Mouse (Mus musculus): Measurements from ENCODE around the gene Ggt5. TPM values are rescaled to one million over a fixed set of nuclear protein-coding genes. Genes with fewer than 3 reads are reported as not detected.
"Not testable (repeated sequence)": the region's sequence is repeated elsewhere in the genome, so short reads cannot be mapped to it uniquely, and the experiment has no call there.

Ggt5 gene
- total RNA-seq, 1 experiment = 0.36 TPM

- no peak for TF ChIP-seq ZNF384 (IDR thresholded peaks at IDR 0.05; ENCODE audit: low read depth, low read length)
- TF ChIP-seq HCFC1 (IDR thresholded peaks at IDR 0.05; ENCODE audit: borderline replicate concordance, insufficient read depth, low read length) = no peak
- no peak for TF ChIP-seq ZC3H11A (IDR thresholded peaks at IDR 0.05; ENCODE audit: borderline replicate concordance, low read depth, low read length)
- TF ChIP-seq CHD2 (IDR thresholded peaks at IDR 0.05; ENCODE audit: low read depth, low read length) = no peak
- no peak for TF ChIP-seq MAFK (IDR thresholded peaks at IDR 0.05; ENCODE audit: insufficient read depth, low read depth, low read length)
- no peak overlapping the region for H3K9ac ChIP-seq (ENCODE audit: insufficient read depth, low read depth, low read length, poor library complexity, severe bottlenecking)
- no peak overlapping the region for H3K27ac ChIP-seq (ENCODE audit: insufficient read depth, low read depth, low read length, poor library complexity, severe bottlenecking)
- no peaks in the 10 kb centered on the region for H3K9me3 ChIP-seq (ENCODE audit: control insufficient read depth, insufficient read depth, low read depth, low read length)
- in situ Hi-C loops (cut with MboI; ENCODE audit: low sequenced_read_pairs in 2 of 2, unreplicated experiment in 2 of 2) = no loop called here
- no peaks in the 10 kb centered on the region for H3K36me3 ChIP-seq (ENCODE audit: control insufficient read depth, insufficient read depth, low read length, poor library complexity, severe bottlenecking)
- peaks cover 12 to 28% of the 10 kb centered on the region in 2 experiments; a peak in 3 of 4 replicates for H3K4me1 ChIP-seq (ENCODE audit: control insufficient read depth in 2 of 2, insufficient read depth in 2 of 2, low read length in 2 of 2, poor library complexity in 1 of 2)
- no peak overlapping the region for H3K4me3 ChIP-seq (ENCODE audit: insufficient read depth in 1 of 2, low read depth in 1 of 2, low read length in 2 of 2, poor library complexity in 1 of 2, severe bottlenecking in 1 of 2)
- no peak for DNase-seq (ENCODE audit: low read depth, low spot score)
Observed at GRCm38 (mm10) chr10:75564687-75565265, 24.4 kb upstream of the Ggt5 start.

DNA sequence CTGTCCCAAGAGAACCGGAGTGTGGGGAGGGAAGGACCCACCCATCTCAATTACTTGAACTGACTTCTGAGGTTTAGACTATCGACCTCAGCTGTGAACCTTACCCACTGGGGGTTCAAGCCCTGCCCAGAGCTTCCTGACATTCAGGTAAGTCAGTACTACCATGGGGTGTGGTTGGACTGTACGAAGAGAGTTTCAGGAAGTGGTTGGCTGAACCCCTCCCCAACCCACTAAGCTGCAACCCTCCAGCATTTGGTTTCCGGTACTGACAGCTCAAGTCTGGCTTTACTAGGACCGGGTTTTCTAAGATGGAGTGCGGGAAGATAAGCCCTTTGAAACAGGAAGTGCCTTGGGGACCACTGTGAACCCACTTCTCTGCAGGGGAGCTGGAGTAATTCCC is 23.7 kb upstream of the Ggt5 start:
- no peak for DNase-seq (ENCODE audit: low read depth, low spot score)
- H3K9ac ChIP-seq (ENCODE audit: insufficient read depth, low read depth, low read length, poor library complexity, severe bottlenecking) = no peak overlapping the region
- in situ Hi-C loops (cut with MboI; ENCODE audit: low sequenced_read_pairs in 2 of 2, unreplicated experiment in 2 of 2) = no loop called here
- H3K4me1 ChIP-seq (ENCODE audit: control insufficient read depth in 2 of 2, insufficient read depth in 2 of 2, low read length in 2 of 2, poor library complexity in 1 of 2) = peaks cover 12 to 26% of the 10 kb centered on the region in 2 experiments; a peak in 3 of 4 replicates
- no peak overlapping the region for H3K27ac ChIP-seq (ENCODE audit: insufficient read depth, low read depth, low read length, poor library complexity, severe bottlenecking)
- H3K4me3 ChIP-seq (ENCODE audit: insufficient read depth in 1 of 2, low read depth in 1 of 2, low read length in 2 of 2, poor library complexity in 1 of 2, severe bottlenecking in 1 of 2) = peak overlapping the region in 1 of 2 experiments; percentile 17; a peak in 1 of 4 replicates
- no peaks in the 10 kb centered on the region for H3K36me3 ChIP-seq (ENCODE audit: control insufficient read depth, insufficient read depth, low read length, poor library complexity, severe bottlenecking)
- no peaks in the 10 kb centered on the region for H3K9me3 ChIP-seq (ENCODE audit: control insufficient read depth, insufficient read depth, low read depth, low read length)
- TF ChIP-seq CHD2 (IDR thresholded peaks at IDR 0.05; ENCODE audit: low read depth, low read length) (no peak), ZNF384 (IDR thresholded peaks at IDR 0.05; ENCODE audit: low read depth, low read length) (no peak), MAFK (IDR thresholded peaks at IDR 0.05; ENCODE audit: insufficient read depth, low read depth, low read length) (no peak), HCFC1 (IDR thresholded peaks at IDR 0.05; ENCODE audit: borderline replicate concordance, insufficient read depth, low read length) (no peak), ZC3H11A (IDR thresholded peaks at IDR 0.05; ENCODE audit: borderline replicate concordance, low read depth, low read length) (no peak)

GRCm38 (mm10) chr10:75565906-75566305 is 23.2 kb upstream of the Ggt5 start:
- no peak overlapping the region for H3K27ac ChIP-seq (ENCODE audit: insufficient read depth, low read depth, low read length, poor library complexity, severe bottlenecking)
- no peak for TF ChIP-seq ZC3H11A (IDR thresholded peaks at IDR 0.05; ENCODE audit: borderline replicate concordance, low read depth, low read length)
- TF ChIP-seq CHD2 (IDR thresholded peaks at IDR 0.05; ENCODE audit: low read depth, low read length) = no peak
- no peak for DNase-seq (ENCODE audit: low read depth, low spot score)
- peaks cover 12 to 26% of the 10 kb centered on the region in 2 experiments; a peak in 3 of 4 replicates for H3K4me1 ChIP-seq (ENCODE audit: control insufficient read depth in 2 of 2, insufficient read depth in 2 of 2, low read length in 2 of 2, poor library complexity in 1 of 2)
- no peak overlapping the region for H3K9ac ChIP-seq (ENCODE audit: insufficient read depth, low read depth, low read length, poor library complexity, severe bottlenecking)
- H3K36me3 ChIP-seq (ENCODE audit: control insufficient read depth, insufficient read depth, low read length, poor library complexity, severe bottlenecking) = no peaks in the 10 kb centered on the region
- in situ Hi-C loops (cut with MboI; ENCODE audit: low sequenced_read_pairs in 2 of 2, unreplicated experiment in 2 of 2) = no loop called here
- H3K9me3 ChIP-seq (ENCODE audit: control insufficient read depth, insufficient read depth, low read depth, low read length) = no peaks in the 10 kb centered on the region
- no peak overlapping the region for H3K4me3 ChIP-seq (ENCODE audit: insufficient read depth in 1 of 2, low read depth in 1 of 2, low read length in 2 of 2, poor library complexity in 1 of 2, severe bottlenecking in 1 of 2)

GRCm38 (mm10) chr10:75566321-75566720 is 22.8 kb upstream of the Ggt5 start:
- Histone ChIP-seq H3K4me1 (ENCODE audit: control insufficient read depth in 2 of 2, insufficient read depth in 2 of 2, low read length in 2 of 2, poor library complexity in 1 of 2) (peaks cover 12 to 26% of the 10 kb centered on the region in 2 experiments; a peak in 3 of 4 replicates), H3K9me3 (ENCODE audit: control insufficient read depth, insufficient read depth, low read depth, low read length) (no peaks in the 10 kb centered on the region), H3K9ac (ENCODE audit: insufficient read depth, low read depth, low read length, poor library complexity, severe bottlenecking) (no peak overlapping the region), H3K36me3 (ENCODE audit: control insufficient read depth, insufficient read depth, low read length, poor library complexity, severe bottlenecking) (no peaks in the 10 kb centered on the region), H3K27ac (ENCODE audit: insufficient read depth, low read depth, low read length, poor library complexity, severe bottlenecking) (no peak overlapping the region), H3K4me3 (ENCODE audit: insufficient read depth in 1 of 2, low read depth in 1 of 2, low read length in 2 of 2, poor library complexity in 1 of 2, severe bottlenecking in 1 of 2) (no peak overlapping the region)
- in situ Hi-C loops (cut with MboI; ENCODE audit: low sequenced_read_pairs in 2 of 2, unreplicated experiment in 2 of 2) = no loop called here
- TF ChIP-seq CHD2 (IDR thresholded peaks at IDR 0.05; ENCODE audit: low read depth, low read length) (no peak), HCFC1 (IDR thresholded peaks at IDR 0.05; ENCODE audit: borderline replicate concordance, insufficient read depth, low read length) (no peak)
- no peak for DNase-seq (ENCODE audit: low read depth, low spot score)

DNA sequence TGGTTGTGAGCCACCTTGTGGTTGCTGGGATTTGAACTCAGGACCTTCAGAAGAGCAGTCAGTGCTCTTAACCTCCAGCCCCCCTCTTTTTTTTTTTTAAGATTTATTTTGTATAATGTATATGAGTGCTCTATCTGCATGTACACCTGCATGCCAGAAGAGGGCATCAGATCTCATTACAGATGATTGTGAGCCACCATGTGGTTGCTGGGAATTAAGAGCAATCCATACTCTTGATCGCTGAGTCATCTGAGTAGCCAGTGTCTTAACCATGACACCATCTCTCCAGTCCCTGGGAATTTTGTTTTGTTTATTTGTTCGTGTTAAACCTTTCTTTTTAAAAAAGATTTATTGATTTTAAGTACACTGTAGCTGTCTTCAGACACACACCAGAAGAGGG is 22.4 kb upstream of the Ggt5 start:
- DNase-seq (ENCODE audit: low read depth, low spot score); H3K36me3 ChIP-seq (ENCODE audit: control insufficient read depth, insufficient read depth, low read length, poor library complexity, severe bottlenecking); in situ Hi-C loops (cut with MboI; ENCODE audit: low sequenced_read_pairs in 2 of 2, unreplicated experiment in 2 of 2); H3K9me3 ChIP-seq (ENCODE audit: control insufficient read depth, insufficient read depth, low read depth, low read length); H3K27ac ChIP-seq (ENCODE audit: insufficient read depth, low read depth, low read length, poor library complexity, severe bottlenecking); H3K4me3 ChIP-seq (ENCODE audit: insufficient read depth in 1 of 2, low read depth in 1 of 2, low read length in 2 of 2, poor library complexity in 1 of 2, severe bottlenecking in 1 of 2); H3K9ac ChIP-seq (ENCODE audit: insufficient read depth, low read depth, low read length, poor library complexity, severe bottlenecking): not testable (repeated sequence)
- peak; percentile 72 for TF ChIP-seq MAFK (IDR thresholded peaks at IDR 0.05; ENCODE audit: insufficient read depth, low read depth, low read length)
- TF ChIP-seq ZNF384 (IDR thresholded peaks at IDR 0.05; ENCODE audit: low read depth, low read length) = 0 out of 2 replicates have a peak, but pooled peaks have one; percentile 11
- H3K4me1 ChIP-seq (ENCODE audit: control insufficient read depth in 2 of 2, insufficient read depth in 2 of 2, low read length in 2 of 2, poor library complexity in 1 of 2) = peaks cover 12 to 28% of the 10 kb centered on the region in 2 experiments; a peak in 3 of 4 replicates

Measured in ES-E14 (cell line).